Mouse (Mus musculus): Measurements from ENCODE around the gene Cdadc1.

DNA sequence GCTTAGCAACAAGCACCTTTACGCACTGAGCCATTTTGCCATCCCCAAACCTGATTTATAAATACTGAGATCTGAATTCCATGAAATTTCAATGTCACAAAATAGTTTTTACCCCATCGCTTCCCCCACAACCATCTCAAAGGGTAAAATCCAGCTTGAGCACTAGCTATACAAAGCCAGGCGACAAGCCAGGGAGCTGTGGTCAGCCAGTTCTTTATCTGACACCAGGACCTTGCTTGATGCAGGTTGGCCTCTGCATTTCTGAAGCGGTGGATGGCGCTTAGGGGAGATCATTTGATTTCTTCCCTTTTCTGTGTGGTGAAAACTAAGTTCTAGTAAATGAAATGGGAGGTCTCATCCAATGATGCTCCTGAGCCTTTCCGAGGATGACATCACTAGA, 34.3 kb upstream of the Cdadc1 start:
- TF ChIP-seq CTCF (conservative IDR thresholded peaks at IDR 0.05; ENCODE audit: low read length), result no peak
- TF ChIP-seq POU5F1 (IDR thresholded peaks at IDR 0.05; ENCODE audit: borderline replicate concordance, low read length), result no peak
- TF ChIP-seq NANOG (IDR thresholded peaks at IDR 0.05; ENCODE audit: borderline replicate concordance, low read length), result no peak
